Mouse (Mus musculus) stomach, embryonic 14.5 days (tissue): Measurements from ENCODE around the gene Pde4d. TPM values are rescaled to one million over a fixed set of nuclear protein-coding genes. Genes with fewer than 3 reads are reported as not detected.
A peak's percentile ranks its signal among the peaks of the same experiment; 100 is the strongest.

Source experiments
- ATAC-seq: fragments of 200-750 bp; cut with Nextera tagmentation; 2 replicates; pipeline ENCODE4 v1.8.0; 2017; ENCODE audit warnings: low read depth, moderate TSS enrichment; ENCODE audit not compliant: insufficient number of reproducible peaks, insufficient read depth, low FRiP score
- H3K27ac ChIP-seq: fragments of 300-500 bp; sonication (generic); 2 replicates; pipeline ENCODE4 v1.5.1; 2014; ENCODE audit warnings: mild to moderate bottlenecking, low read length, moderate library complexity, mixed read lengths
- H3K27me3 ChIP-seq: fragments of 300-500 bp; sonication (generic); 2 replicates; pipeline ENCODE4 v1.6.1; 2014; ENCODE audit warnings: low read length, control low read depth, mixed read lengths; ENCODE audit not compliant: control insufficient read depth, insufficient read depth
- H3K36me3 ChIP-seq: fragments of 300-500 bp; sonication (generic); 2 replicates; pipeline ENCODE4 v1.6.1; 2014; ENCODE audit warnings: mild to moderate bottlenecking, control low read depth, low read length, moderate library complexity, mixed read lengths; ENCODE audit not compliant: control insufficient read depth, insufficient read depth
- H3K4me1 ChIP-seq: fragments of 300-500 bp; sonication (generic); 2 replicates; pipeline ENCODE4 v1.6.1; 2014; ENCODE audit warnings: low read length, control low read depth, mixed read lengths; ENCODE audit not compliant: control insufficient read depth, insufficient read depth
- H3K4me2 ChIP-seq: fragments of 300-500 bp; sonication (generic); replicated peaks from 2 replicates; pipeline ENCODE4 v1.6.1; 2014; ENCODE audit warnings: low read depth, low read length, control low read depth
- H3K4me3 ChIP-seq: fragments of 300-500 bp; sonication (generic); 2 replicates; pipeline ENCODE4 v1.5.1; 2014; ENCODE audit warnings: low read depth, low read length, control low read depth
- H3K9ac ChIP-seq: fragments of 300-500 bp; sonication (generic); replicated peaks from 2 replicates; pipeline ENCODE4 v1.6.1; 2014; ENCODE audit warnings: low read depth, mild to moderate bottlenecking, control low read depth, low read length, moderate library complexity, mixed read lengths
- H3K9me3 ChIP-seq: fragments of 300-500 bp; sonication (generic); 2 replicates; pipeline ENCODE4 v1.6.1; 2016; ENCODE audit warnings: low read depth, low read length, control low read depth; ENCODE audit not compliant: control insufficient read depth
- WGBS: fragments of 180-500 bp; shearing (Covaris S2); extraction: QIAGEN DNeasy Blood & Tissue Kit; methylation state at CpG from one replicate; pipeline ENCODE4 v1.1.7; 2014; 5-methylcytosine and 5-hydroxymethylcytosine counted together
- polyA plus RNA-seq: library from polyadenylated mRNA; unstranded; fragments of >200 nt; fragmentation: Nextera tagmentation; extraction: Ambion mirVana; gene quantifications from 2 replicates; pipeline ENCODE4 v1.2.1, GENCODE M21; 2014

Pde4d gene
- polyA plus RNA-seq, 1 experiment from 2014 or later, result 29.3 TPM

DNA sequence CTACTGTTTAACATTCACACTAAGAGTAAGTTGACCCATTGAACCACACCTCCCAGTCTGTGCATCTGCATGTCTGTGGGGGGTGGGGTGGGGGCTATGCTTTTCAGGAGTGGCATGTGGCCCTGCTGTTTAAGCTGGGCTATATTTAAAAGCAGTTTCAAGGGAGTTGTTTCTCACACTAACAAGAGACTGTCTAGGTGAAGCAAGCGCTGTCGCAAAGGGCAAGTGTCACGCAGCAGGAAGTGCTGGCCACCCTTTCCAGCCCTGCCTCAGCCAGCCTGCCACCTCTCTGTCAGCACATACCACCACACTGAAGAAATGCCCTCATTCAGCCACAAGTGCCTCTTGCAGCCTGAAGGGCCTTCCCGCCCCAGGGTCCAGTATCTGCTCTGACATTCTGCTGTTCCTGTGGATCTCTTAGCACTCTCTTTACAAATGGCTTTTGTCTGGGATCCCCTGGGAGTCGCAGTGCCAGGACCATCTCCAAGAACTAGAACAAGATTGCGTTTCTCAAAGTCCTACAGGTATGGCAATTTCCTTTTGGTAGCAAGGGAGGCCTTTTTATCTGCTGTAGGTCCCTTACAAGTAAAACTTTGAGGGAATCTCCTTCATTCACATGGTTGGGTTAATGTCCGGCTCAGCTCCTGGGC, 1182.8 kb downstream of the Pde4d start:
- H3K27ac ChIP-seq, result peak overlapping the region; percentile 41; the same call in 1 of the 2 replicates
- H3K4me1 ChIP-seq, result peaks cover 16% of the 10 kb centered on the region
- H3K27me3 ChIP-seq, result no peaks in the 10 kb centered on the region
- H3K36me3 ChIP-seq, result no peaks in the 10 kb centered on the region
- H3K9me3 ChIP-seq, result no peaks in the 10 kb centered on the region
- no peak overlapping the region for H3K4me3 ChIP-seq
- H3K4me2 ChIP-seq, result 0 out of 2 replicates have a peak overlapping the region, but pooled peaks have one; percentile 8
- ATAC-seq, result 0 out of 2 replicates have a peak, but pooled peaks have one; percentile 42
- 25% methylated on average over 7 of the region's 7 CpGs for WGBS
- no peak overlapping the region for H3K9ac ChIP-seq

DNA sequence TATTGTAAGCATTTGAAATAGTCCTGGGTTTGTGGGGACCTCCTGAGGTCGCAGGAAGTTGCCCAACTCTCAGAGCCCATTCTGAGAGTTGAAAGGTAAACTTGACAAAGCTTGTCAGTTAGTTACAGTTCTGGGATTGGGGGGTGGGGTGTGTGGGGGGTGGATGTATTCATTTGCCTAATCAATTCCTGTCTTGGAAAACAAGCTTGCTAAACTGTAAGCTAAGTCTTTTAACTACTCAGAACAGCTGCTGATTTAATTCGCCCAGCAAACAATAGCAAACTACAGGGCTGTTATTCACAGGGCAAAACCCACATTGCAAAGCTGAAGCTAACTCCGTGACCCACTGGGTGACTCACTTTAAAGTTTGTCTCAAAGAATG, 1183.3 kb downstream of the Pde4d start:
- Histone ChIP-seq H3K9me3 (no peaks in the 10 kb centered on the region), H3K27me3 (no peaks in the 10 kb centered on the region), H3K36me3 (no peaks in the 10 kb centered on the region), H3K9ac (no peak overlapping the region), H3K27ac (peak overlapping the region; percentile 41; the same call in 1 of the 2 replicates), H3K4me3 (no peak overlapping the region), H3K4me1 (peaks cover 16% of the 10 kb centered on the region), H3K4me2 (no peak overlapping the region)
- WGBS, result 41% methylated on average over 3 of the region's 3 CpGs
- ATAC-seq, result no peak

DNA sequence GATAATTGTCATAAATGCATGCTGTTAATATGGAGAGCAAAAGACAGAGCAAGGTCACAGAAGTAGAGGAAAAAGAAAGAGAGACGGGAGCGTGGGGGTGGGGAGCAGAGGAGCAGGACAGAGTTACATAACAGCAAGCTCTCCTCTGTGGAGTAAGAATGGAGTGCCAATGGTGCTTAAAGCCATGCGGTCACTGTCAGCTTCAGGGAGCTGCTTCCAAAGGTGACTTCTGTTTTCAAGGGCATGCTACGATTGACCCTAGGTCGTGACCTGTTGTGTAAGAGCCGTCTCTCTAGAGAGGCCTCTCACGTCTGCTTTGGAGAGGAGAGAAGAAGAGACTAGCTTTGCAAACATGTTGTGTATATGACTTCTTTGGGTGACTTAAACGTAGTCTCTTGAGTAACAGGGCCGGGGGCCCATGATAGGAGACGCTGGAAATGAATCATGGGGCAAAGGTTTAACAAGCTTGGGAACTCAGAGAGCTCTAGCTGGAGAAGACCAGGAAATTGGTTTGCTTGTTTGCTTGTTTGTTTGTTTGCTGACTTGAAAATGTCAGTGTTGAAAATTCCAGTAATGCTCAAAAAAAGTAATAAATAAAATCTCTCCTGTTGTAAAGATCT, 1186.3 kb downstream of the Pde4d start:
- ATAC-seq, result no peak
- H3K9ac ChIP-seq, result no peak overlapping the region
- 72% methylated on average over 10 of the region's 10 CpGs for WGBS

DNA sequence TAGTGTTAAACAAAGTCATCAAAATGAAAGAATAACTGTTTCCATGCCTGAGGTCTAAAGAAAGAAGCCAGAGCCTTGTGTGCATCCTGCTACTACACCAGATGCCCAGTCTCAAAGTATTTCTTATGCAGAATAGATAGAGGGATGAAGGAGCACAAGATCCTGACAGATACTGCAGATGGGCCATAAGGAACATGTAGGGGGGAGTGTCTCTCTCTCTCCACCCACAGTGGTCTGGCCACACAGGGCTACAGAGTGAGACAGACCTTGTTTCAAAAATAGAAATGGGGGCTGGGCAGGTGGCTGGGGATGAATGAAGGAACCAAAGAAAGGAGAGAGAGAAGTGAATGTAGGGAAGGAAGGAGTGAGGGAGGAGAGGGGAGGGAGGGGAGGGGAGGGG, 1188.5 kb downstream of the Pde4d start:
- no peaks in the 10 kb centered on the region for H3K36me3 ChIP-seq
- no peak overlapping the region for H3K4me2 ChIP-seq

More for the DNA sequence above, 1186.3 kb downstream of the Pde4d start:
- Histone ChIP-seq H3K4me1 (peaks cover 19% of the 10 kb centered on the region), H3K27me3 (no peaks in the 10 kb centered on the region), H3K4me3 (no peak overlapping the region), H3K9me3 (no peaks in the 10 kb centered on the region), H3K36me3 (no peaks in the 10 kb centered on the region), H3K4me2 (no peak overlapping the region), H3K27ac (no peak overlapping the region)

DNA sequence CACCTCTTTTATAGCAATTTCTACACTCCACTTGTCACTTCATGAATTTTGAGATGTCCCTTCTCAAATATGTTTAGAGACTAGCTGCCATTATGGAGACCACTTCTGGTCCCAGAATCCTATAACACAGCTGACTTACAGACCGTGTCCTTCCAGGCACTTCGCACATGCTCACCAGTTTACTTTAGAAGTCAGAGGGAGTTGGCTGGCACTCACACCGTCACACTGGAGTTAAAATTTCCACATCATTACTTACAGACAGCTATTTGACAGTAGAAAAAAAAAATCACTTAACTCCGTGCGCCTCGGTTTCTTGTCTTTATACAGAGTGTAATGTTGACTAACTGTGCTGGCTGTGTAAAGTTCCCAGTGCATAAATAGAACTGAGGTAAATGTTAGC, 1189.5 kb downstream of the Pde4d start:
- ATAC-seq, result no peak
- H3K36me3 ChIP-seq, result no peaks in the 10 kb centered on the region
- no peaks in the 10 kb centered on the region for H3K27me3 ChIP-seq
- H3K27ac ChIP-seq, result no peak overlapping the region
- H3K4me1 ChIP-seq, result peaks cover 5% of the 10 kb centered on the region; the same call in 1 of the 2 replicates
- no peak overlapping the region for H3K4me2 ChIP-seq
- H3K9ac ChIP-seq, result no peak overlapping the region
- no peaks in the 10 kb centered on the region for H3K9me3 ChIP-seq
- no peak overlapping the region for H3K4me3 ChIP-seq
- WGBS, result 45% methylated on average over 6 of the region's 6 CpGs

More for the DNA sequence above, 1188.5 kb downstream of the Pde4d start:
- no peak overlapping the region for H3K4me3 ChIP-seq
- H3K27me3 ChIP-seq, result no peaks in the 10 kb centered on the region
- no peak for ATAC-seq
- H3K27ac ChIP-seq, result no peak overlapping the region
- no peaks in the 10 kb centered on the region for H3K9me3 ChIP-seq
- no peak overlapping the region for H3K9ac ChIP-seq
- H3K4me1 ChIP-seq, result peaks cover 5% of the 10 kb centered on the region; the same call in 1 of the 2 replicates

DNA sequence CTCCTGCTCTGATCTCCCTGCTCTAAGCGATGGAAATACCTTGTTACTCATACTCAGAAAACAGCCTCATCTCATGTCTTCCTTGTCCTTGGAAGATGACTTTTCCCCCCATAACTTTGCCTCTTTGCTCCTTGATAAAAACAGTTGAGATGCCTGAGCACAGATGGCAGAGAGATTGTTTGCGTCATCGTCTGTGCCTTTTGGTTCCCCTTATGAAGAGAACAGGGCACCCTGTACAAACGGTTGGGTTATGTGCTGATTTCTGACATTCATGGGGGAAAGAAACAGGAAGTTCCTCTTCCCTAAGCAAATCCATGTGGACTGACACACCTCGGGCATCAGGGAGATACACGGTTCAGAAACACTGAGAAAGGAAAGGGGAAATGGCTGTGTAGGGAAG, 1191.8 kb downstream of the Pde4d start:
- H3K4me1 ChIP-seq, result peaks cover 5% of the 10 kb centered on the region; the same call in 1 of the 2 replicates
- no peaks in the 10 kb centered on the region for H3K27me3 ChIP-seq
- no peak overlapping the region for H3K4me3 ChIP-seq
- no peak overlapping the region for H3K9ac ChIP-seq
- H3K27ac ChIP-seq, result no peak overlapping the region
- H3K9me3 ChIP-seq, result no peaks in the 10 kb centered on the region
- WGBS, result 52% methylated on average over 6 of the region's 6 CpGs
- ATAC-seq, result no peak
- no peaks in the 10 kb centered on the region for H3K36me3 ChIP-seq
- H3K4me2 ChIP-seq, result no peak overlapping the region

DNA sequence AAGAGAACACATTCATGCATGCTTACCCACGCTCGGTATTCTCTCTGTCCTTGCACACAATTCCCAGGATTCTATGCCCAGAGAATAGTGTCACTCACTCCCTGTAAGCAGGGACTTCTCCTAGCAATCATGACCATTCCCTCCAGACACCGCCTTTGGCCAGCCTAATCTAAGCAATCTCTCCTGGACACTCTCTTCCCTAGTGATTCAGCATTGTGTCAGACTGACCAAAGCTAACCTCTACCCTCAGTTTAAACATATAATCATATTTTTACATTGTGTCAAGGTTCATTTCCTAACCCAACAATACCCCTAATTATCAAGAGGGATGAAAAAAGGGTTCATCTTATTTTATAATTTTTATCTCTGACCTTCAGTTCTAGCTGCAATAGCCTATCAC, 1193.7 kb downstream of the Pde4d start:
- Histone ChIP-seq H3K4me3 (no peak overlapping the region), H3K27ac (no peak overlapping the region), H3K9ac (no peak overlapping the region), H3K36me3 (no peaks in the 10 kb centered on the region), H3K4me2 (no peak overlapping the region), H3K4me1 (peaks cover 2% of the 10 kb centered on the region; the same call in 1 of the 2 replicates), H3K27me3 (no peaks in the 10 kb centered on the region), H3K9me3 (no peaks in the 10 kb centered on the region)
- 84% methylated on average over 3 of the region's 3 CpGs for WGBS
- ATAC-seq, result no peak

DNA sequence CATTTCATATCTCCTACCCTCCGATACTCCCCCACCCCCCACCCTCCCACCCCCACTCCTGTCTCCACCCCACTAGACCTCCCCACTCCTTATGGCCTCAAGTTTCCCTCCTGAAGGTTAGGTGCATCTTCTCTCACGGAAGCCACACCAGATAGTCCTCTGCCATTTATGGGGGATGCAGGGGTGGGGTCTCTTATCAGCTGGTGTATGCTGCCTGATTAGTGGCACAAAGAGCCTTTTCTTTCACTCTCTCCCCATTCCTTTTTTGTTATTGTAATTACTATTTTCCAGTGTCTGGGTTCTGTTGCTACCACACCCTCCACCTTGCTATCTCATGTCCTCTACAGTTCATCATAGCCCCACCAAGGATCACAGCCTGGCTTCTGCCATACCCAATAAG, 1194.3 kb downstream of the Pde4d start:
- Histone ChIP-seq H3K4me3 (no peak overlapping the region), H3K9ac (no peak overlapping the region), H3K27me3 (no peaks in the 10 kb centered on the region), H3K4me2 (no peak overlapping the region), H3K9me3 (no peaks in the 10 kb centered on the region), H3K36me3 (no peaks in the 10 kb centered on the region), H3K27ac (no peak overlapping the region), H3K4me1 (peaks cover 2% of the 10 kb centered on the region; the same call in 1 of the 2 replicates)
- WGBS, result 82% methylated on average over 2 of the region's 2 CpGs
- ATAC-seq, result no peak
